Mouse (Mus musculus): ENCODE results near the gene Shld1. TPM values are rescaled to one million over a fixed set of nuclear protein-coding genes. Genes with fewer than 3 reads are reported as not detected.

Gene Shld1
- total RNA-seq, 2 experiments from 2014 or later: 9.7 to 11.0 TPM

DNA sequence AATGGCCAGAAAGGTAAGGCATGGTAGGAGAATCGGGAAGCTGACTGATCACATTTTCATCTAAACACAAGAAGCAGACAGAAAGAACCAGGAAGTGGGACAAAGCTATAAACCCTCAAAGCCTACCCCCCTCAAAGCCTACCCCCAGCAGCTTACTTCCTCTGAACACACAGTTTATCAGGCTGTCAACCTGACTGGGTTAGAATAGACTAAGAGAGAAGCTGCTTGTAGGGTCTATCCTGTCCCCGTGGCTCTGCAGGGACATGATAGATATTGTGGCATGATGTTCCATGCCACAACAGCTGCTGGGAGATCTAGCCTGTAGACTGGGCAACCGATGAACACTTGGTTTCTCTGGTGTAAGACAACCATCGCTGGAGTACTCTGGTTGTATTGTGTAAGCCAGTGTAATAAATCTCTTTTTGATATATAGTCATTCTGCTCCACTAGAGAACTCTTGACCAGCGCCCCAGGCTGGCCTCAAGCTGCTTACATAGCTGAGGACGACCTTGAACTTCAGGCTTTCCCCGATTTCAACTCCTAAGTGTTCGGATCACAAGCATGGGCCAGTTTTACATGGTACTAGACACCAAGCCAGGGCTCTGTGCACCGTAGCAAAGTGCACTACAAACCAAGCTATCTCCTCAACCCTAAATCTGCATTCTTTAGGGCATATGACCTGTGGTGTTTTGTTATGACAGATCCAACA is 28.2 kb upstream of the Shld1 start:
- H3K4me3 ChIP-seq: no peak overlapping the region
- no peak for DNase-seq (ENCODE audit: low spot score in 2 of 2)
- no peak overlapping the region for H3K27ac ChIP-seq
- no peak for TF ChIP-seq CTCF (conservative IDR thresholded peaks at IDR 0.05)

DNA sequence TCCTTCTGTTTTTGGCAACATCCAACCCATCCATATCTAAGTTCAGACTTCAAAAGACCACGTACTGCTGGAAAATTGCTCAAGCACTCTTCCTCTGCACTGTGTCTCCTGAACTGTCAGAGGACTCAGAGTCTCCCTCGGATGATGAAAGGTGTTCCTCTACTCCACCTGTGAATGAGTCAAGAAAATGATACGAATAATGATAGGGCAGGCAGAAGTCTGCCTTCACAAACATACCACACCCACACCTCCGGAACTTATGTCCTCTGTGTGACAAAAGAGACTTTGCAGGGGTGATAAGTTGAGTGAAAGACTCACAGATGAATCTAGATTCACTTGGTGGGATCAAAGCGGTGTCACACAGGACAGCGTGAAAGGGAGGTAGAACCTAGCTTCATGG is 17.6 kb upstream of the Shld1 start:
- TF ChIP-seq CTCF (conservative IDR thresholded peaks at IDR 0.05): no peak
- DNase-seq (ENCODE audit: low spot score in 2 of 2): no peak
- H3K27ac ChIP-seq: no peak overlapping the region
- no peak overlapping the region for H3K4me3 ChIP-seq

DNA sequence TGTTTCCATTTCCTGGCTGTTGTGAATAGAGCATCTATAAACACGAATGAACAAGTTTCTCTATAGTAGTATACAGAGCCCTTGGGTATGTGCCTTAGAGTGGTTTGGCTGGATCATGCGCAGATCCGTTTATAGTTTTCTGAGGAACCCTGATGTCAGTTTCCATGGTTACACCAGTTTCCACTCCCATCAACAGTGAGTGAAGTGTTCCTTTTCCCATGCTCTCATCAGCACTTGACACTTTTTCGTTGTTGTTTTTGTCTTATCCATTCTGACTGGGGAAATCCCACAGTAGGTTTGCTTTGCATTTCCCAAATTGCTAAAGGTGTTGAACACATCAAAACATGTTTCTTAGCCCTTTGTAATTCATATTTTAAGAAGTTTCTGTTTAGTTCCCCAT is 16.4 kb upstream of the Shld1 start:
- DNase-seq (ENCODE audit: low spot score in 2 of 2): no peak
- Histone ChIP-seq H3K27ac (no peak overlapping the region), H3K4me3 (no peak overlapping the region)
- no peak for TF ChIP-seq CTCF (conservative IDR thresholded peaks at IDR 0.05)

DNA sequence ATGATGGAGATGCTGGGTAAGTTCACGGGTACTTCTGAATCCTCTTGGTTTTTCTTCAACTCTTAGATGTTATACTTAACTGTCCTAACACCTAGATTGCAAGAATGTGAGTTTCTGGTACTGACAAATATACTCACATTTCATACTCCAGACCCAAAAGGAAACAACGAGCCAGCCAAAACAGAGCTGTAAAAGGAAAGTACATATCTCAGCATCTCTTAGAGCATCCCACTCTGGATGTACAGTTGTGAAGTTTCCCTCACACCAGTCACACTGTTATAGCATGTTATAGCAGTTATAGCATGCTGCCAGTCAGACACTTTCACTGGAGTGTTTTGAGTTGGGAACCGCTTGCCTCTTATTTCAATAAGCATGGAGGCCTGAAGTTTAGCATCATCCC is 14.6 kb upstream of the Shld1 start:
- Histone ChIP-seq H3K4me3 (no peak overlapping the region), H3K27ac (no peak overlapping the region)
- no peak for DNase-seq (ENCODE audit: low spot score in 2 of 2)
- TF ChIP-seq CTCF (conservative IDR thresholded peaks at IDR 0.05): no peak

DNA sequence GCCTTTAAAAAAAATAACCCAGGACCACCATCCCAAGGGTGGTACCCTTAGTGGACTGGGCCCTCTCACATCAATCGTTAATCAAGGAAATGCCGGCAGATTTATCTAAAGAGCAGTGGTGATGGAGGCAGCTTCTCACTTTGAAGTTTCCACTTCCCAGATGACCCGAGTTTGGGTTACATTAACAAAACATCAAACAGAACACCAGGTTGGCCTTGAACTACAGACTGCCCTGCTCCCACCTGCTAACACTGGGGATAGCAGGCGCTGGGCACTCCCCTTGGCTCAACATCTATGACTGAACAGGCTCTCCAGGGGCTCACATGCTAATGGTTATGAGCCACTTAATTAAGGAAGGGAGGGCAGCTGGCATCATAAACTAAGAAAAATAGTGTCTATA is 10.6 kb upstream of the Shld1 start:
- no peak for TF ChIP-seq CTCF (conservative IDR thresholded peaks at IDR 0.05)
- DNase-seq (ENCODE audit: low spot score in 2 of 2): no peak
- Histone ChIP-seq H3K4me3 (no peak overlapping the region), H3K27ac (no peak overlapping the region)

DNA sequence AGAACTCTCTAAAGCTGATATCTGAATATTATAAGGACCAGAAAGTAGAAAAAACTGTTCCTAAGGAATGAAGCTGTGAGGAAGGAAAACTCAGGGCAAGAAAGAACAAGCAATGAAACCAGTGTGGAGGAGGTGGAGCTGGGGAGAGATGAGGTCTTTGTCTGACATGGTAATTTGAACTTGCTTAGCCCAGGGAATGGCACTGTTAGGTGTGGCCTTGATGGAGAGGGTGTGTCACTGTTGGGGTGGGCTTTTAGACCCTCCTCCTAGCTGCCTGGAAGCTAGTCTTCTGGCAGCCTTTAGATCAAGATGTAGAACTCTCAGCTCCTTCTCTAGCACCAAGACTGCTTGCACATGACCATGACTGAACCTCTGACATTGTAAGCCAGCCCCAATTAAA is 1.7 kb upstream of the Shld1 start:
- TF ChIP-seq CTCF (conservative IDR thresholded peaks at IDR 0.05): no peak
- DNase-seq (ENCODE audit: low spot score in 2 of 2): no peak
- no peak overlapping the region for H3K4me3 ChIP-seq
- no peak overlapping the region for H3K27ac ChIP-seq

DNA sequence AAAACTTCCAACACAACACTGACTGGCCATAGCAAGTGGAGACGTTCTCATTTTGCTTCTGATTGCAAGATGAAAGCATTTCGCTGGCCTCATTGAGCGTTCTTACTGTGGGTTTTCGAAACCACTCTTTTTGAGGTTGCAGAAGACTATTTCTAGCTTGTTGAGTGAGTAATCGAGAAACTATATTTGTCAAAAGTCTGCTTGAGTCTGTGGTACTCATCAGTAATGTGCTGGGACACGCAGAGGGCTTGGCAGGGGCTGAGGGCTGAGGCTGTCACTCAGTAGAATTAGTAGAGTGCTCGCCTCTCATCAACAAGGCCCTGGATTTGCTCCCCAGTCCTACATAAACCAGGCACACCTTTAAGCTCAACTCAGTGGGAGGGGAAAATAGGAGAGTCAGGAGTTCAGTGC is 1.9 kb downstream of the Shld1 start:
- no peak for TF ChIP-seq CTCF (conservative IDR thresholded peaks at IDR 0.05)
- DNase-seq (ENCODE audit: low spot score in 2 of 2): no peak
- H3K4me3 ChIP-seq: no peak overlapping the region
- peak overlapping the region; percentile 88 for H3K27ac ChIP-seq

DNA sequence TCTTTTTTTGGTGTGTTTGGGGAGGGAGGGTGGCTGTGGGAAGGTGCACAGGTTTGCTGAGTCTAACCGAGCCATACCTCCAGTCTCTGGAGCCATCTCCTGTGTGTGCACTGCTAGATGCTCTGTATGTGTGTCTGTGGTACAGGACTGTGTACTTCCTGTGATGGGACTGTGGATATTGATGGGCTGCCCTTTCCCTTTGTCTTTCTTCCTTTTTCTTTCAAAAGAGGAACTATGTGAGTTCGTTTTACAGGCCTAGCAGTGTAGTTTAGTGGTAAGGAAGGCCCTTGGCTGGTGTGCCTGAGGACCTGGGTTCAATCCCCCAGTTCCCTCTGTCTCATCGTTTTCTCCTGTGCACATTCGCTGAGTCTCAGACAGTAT is 2.4 kb downstream of the Shld1 start:
- TF ChIP-seq CTCF (conservative IDR thresholded peaks at IDR 0.05): no peak
- no peak for DNase-seq (ENCODE audit: low spot score in 2 of 2)
- no peak overlapping the region for H3K4me3 ChIP-seq
- H3K27ac ChIP-seq: peak overlapping the region; percentile 88

DNA sequence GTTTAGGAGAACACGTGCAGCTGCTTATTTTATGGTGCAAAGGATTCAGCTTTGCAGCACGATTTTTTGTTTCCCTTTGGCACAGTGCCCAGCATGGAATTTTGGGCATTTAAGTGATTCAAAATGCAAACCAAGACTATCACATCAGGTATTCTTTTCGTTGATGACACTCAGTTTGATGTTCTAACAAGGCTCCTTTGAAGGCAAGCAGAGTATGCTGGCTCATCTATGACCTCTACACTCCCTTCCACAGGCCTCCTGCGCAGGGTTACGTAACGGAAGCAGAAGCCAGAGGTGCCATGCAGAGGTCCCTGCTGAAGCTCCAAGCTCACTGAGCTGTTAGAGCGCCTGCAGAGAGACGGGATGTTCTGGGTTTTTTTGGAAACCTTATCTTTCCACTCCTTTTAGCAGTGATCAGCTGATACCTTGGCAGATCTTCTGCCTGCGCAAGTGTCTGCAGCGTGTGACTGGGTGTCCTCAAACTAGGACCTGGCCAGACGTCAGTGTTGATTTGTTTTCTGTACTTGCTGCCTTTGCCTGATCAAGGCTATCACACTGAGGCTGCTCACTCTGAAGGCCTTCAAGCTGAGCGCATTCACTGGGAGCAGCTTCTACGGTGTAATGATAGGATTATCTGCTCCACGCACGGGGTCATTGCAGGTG is 3.0 kb downstream of the Shld1 start:
- peak; percentile 20 to 36 for DNase-seq (ENCODE audit: low spot score in 2 of 2)

DNA sequence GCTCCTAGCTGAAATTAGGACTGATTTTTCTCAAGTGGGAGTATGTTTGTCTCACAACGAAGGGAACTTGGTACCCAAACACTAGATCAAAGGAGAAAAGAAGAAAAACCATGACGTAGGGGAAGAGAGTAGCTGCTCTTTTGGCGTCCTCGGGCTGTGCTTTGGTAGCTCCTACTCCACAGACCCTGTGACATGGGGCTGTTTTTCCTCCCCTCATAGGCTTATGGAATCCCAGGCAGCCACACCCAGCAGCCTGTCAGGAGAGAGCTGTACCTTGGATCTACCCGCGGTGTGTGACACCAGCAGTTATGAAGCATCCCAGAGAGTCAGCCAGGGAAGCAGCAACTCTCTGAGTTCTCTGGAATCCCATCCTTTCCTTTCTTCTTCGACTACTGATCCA is 5.0 kb downstream of the Shld1 start:
- DNase-seq (ENCODE audit: low spot score in 2 of 2): no peak
- peak overlapping the region; percentile 88 for H3K27ac ChIP-seq
- H3K4me3 ChIP-seq: no peak overlapping the region
- no peak for TF ChIP-seq CTCF (conservative IDR thresholded peaks at IDR 0.05)

More for the DNA sequence above, 3.0 kb downstream of the Shld1 start:
- no peak for TF ChIP-seq CTCF (conservative IDR thresholded peaks at IDR 0.05)
- H3K27ac ChIP-seq: peak overlapping the region; percentile 88
- no peak overlapping the region for H3K4me3 ChIP-seq

DNA sequence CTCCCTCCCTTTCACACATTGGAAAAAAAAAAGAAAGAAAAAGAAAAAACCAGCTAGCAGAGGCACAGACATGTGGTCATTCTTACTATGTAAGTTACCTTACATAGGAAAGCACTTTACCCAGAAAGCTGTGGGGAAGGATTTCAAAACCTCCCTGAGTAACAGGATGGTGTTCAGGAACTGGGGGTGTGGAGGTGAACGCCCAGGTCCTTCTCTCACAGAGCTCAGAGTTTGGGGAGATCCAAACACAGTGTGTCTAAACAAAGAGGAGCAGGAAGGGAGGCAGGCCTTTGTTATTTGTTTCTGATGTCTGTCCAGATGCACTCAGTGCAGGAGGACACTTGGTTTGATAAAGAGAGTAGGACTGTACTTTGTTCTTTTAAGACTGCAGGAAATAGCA is 5.6 kb downstream of the Shld1 start:
- H3K27ac ChIP-seq: no peak overlapping the region

DNA sequence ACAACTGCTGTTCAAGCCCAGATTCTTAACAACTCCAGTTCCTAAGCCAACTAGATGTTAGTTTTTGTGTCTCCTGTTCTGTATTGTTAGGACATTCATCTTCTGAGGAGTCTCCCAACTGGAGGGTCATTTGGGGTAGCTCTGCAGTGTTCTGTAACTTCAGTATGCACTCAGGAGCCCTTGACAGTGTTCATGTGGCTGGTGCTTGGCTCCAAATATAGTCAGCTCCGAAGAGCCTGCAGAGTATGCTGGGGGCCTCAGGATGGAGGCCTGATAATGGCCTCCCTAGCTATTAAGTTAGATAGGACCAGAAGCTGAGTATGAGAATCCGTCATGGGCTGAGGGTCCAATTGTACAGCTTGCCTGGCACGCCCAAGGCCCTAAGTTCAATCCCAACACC is 7.2 kb downstream of the Shld1 start:
- H3K4me3 ChIP-seq: no peak overlapping the region
- H3K27ac ChIP-seq: 0 out of 2 replicates have a peak overlapping the region, but pooled peaks have one; percentile 2
- TF ChIP-seq CTCF (conservative IDR thresholded peaks at IDR 0.05): no peak
- no peak for DNase-seq (ENCODE audit: low spot score in 2 of 2)

More for the DNA sequence above, 5.6 kb downstream of the Shld1 start:
- no peak for DNase-seq (ENCODE audit: low spot score in 2 of 2)
- H3K4me3 ChIP-seq: no peak overlapping the region
- no peak for TF ChIP-seq CTCF (conservative IDR thresholded peaks at IDR 0.05)

DNA sequence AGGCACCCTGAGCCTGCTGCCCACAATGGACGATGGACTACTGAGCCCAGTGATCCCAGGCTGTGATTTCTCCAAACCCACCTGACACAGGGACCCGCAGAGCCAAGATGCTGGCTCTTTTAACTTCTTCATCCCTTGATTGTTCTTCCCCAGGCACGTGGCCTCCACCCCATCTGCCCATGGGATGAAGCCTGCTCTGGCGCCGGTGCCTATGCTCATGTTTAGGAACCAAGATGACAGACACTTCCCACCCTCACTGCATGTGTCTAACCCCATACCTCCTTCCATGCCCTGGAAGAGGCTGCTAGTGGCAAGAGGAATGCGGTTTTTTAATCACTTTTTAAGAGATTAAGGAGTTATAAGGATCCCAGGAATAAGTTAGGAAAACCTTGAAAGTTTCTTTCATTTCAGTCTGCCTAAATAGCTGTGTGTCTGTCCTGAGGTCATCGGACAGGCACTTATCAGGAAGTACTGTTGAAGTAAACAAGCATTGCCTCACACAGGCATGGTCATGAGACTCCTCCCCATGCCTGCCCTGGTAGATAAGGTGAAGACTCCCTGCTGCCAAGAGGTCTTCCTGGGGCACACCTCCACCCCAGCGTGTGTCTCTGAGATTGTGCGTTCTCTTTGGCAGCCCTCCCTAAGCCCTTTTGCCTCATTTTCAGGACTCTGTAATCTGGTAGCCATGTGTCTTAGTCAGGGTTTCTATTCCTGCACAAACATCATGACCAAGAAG is 8.8 kb downstream of the Shld1 start:
- Histone ChIP-seq H3K4me3 (no peak overlapping the region), H3K27ac (peak overlapping the region; percentile 62)
- no peak for DNase-seq (ENCODE audit: low spot score in 2 of 2)
- no peak for TF ChIP-seq CTCF (conservative IDR thresholded peaks at IDR 0.05)
